Mouse (Mus musculus) kidney, embryonic 15.5 days (tissue): Measurements from ENCODE around the gene Tnfsf15. TPM values are rescaled to one million over a fixed set of nuclear protein-coding genes. Genes with fewer than 3 reads are reported as not detected.
A peak's percentile ranks its signal among the peaks of the same experiment; 100 is the strongest.

Experiments used
- ATAC-seq: fragments of 200-750 bp; cut with Nextera tagmentation; replicated peaks from 2 replicates; pipeline ENCODE4 v1.8.0; 2017; ENCODE audit warnings: moderate TSS enrichment; ENCODE audit not compliant: low FRiP score
- H3K27ac ChIP-seq: fragments of 300-500 bp; sonication (generic); 2 replicates; pipeline ENCODE4 v1.5.1; 2015; ENCODE audit warnings: mild to moderate bottlenecking, inconsistent platforms
- H3K27me3 ChIP-seq: fragments of 300-500 bp; sonication (generic); 2 replicates; pipeline ENCODE4 v1.6.1; 2015; ENCODE audit warnings: inconsistent platforms
- H3K36me3 ChIP-seq: fragments of 300-500 bp; sonication (generic); 2 replicates; pipeline ENCODE4 v1.6.1; 2015; ENCODE audit warnings: inconsistent platforms
- H3K4me1 ChIP-seq: fragments of 300-500 bp; sonication (generic); 2 replicates; pipeline ENCODE4 v1.6.1; 2015; ENCODE audit warnings: inconsistent platforms
- H3K4me2 ChIP-seq: fragments of 300-500 bp; sonication (generic); 2 replicates; pipeline ENCODE4 v1.6.1; 2015; ENCODE audit warnings: moderate library complexity, mild to moderate bottlenecking, inconsistent platforms
- H3K4me3 ChIP-seq: fragments of 300-500 bp; sonication (generic); replicated peaks from 2 replicates; pipeline ENCODE4 v1.5.1; 2015; ENCODE audit warnings: mild to moderate bottlenecking, inconsistent platforms
- H3K9ac ChIP-seq: fragments of 300-500 bp; sonication (generic); 2 replicates; pipeline ENCODE4 v1.6.1; 2015; ENCODE audit warnings: mild to moderate bottlenecking, inconsistent platforms
- H3K9me3 ChIP-seq: fragments of 300-500 bp; sonication (generic); replicated peaks from 2 replicates; pipeline ENCODE4 v1.6.1; 2016; ENCODE audit warnings: inconsistent platforms
- WGBS: fragments of 180-500 bp; shearing (Covaris S2); methylation state at CpG from one replicate; pipeline ENCODE4 v1.1.7; 2015; ENCODE audit warnings: mixed read lengths; 5-methylcytosine and 5-hydroxymethylcytosine counted together
- polyA plus RNA-seq: library from polyadenylated mRNA; unstranded; fragments of >200 nt; fragmentation: Nextera tagmentation; extraction: Ambion mirVana; gene quantifications from 2 replicates; pipeline ENCODE4 v1.2.1, GENCODE M21; 2015

Tnfsf15 gene
- polyA plus RNA-seq, 1 experiment from 2014 or later = 0.92 TPM

GRCm38 (mm10) chr4:63757527-63758154, 12.7 kb upstream of the Tnfsf15 start:
- 85% methylated on average over 6 of the region's 6 CpGs for WGBS
- no peak overlapping the region for H3K27ac ChIP-seq
- no peak overlapping the region for H3K4me2 ChIP-seq
- ATAC-seq = no peak
- H3K4me1 ChIP-seq = peaks cover 22% of the 10 kb centered on the region
- no peaks in the 10 kb centered on the region for H3K9me3 ChIP-seq
- no peak overlapping the region for H3K4me3 ChIP-seq
- 0 out of 2 replicates have a peak, but pooled peaks cover 3% of the 10 kb centered on the region for H3K27me3 ChIP-seq
- no peaks in the 10 kb centered on the region for H3K36me3 ChIP-seq
- no peak overlapping the region for H3K9ac ChIP-seq

- Histone ChIP-seq H3K4me3 (no peak overlapping the region), H3K27me3 (0 out of 2 replicates have a peak, but pooled peaks cover 3% of the 10 kb centered on the region), H3K9me3 (no peaks in the 10 kb centered on the region), H3K27ac (no peak overlapping the region), H3K4me2 (no peak overlapping the region), H3K36me3 (no peaks in the 10 kb centered on the region), H3K9ac (no peak overlapping the region), H3K4me1 (peaks cover 28% of the 10 kb centered on the region)
- ATAC-seq = no peak
- WGBS = 71% methylated on average over 2 of the region's 2 CpGs
Measured at GRCm38 (mm10) chr4:63756072-63756471, 11.2 kb upstream of the Tnfsf15 start.

- Histone ChIP-seq H3K4me3 (no peak overlapping the region), H3K9me3 (no peaks in the 10 kb centered on the region), H3K4me2 (no peak overlapping the region), H3K27me3 (no peaks in the 10 kb centered on the region), H3K4me1 (peaks cover 28% of the 10 kb centered on the region), H3K9ac (no peak overlapping the region), H3K27ac (no peak overlapping the region), H3K36me3 (no peaks in the 10 kb centered on the region)
- 58% methylated on average over 9 of the region's 9 CpGs for WGBS
- peak; percentile 83 for ATAC-seq
Measured at GRCm38 (mm10) chr4:63754467-63755020, 9.6 kb upstream of the Tnfsf15 start.

GRCm38 (mm10) chr4:63753855-63754254, 8.9 kb upstream of the Tnfsf15 start:
- Histone ChIP-seq H3K4me2 (no peak overlapping the region), H3K9me3 (no peaks in the 10 kb centered on the region), H3K27me3 (no peaks in the 10 kb centered on the region), H3K4me3 (no peak overlapping the region), H3K27ac (no peak overlapping the region), H3K4me1 (peaks cover 28% of the 10 kb centered on the region), H3K36me3 (no peaks in the 10 kb centered on the region), H3K9ac (no peak overlapping the region)
- no peak for ATAC-seq
- WGBS = 69% methylated on average over 2 of the region's 2 CpGs

- H3K27ac ChIP-seq = 0 out of 2 replicates have a peak overlapping the region, but pooled peaks have one; percentile 32
- no peak overlapping the region for H3K9ac ChIP-seq
- H3K4me1 ChIP-seq = peaks cover 28% of the 10 kb centered on the region
- no peak overlapping the region for H3K4me3 ChIP-seq
- no peaks in the 10 kb centered on the region for H3K27me3 ChIP-seq
- no peak overlapping the region for H3K4me2 ChIP-seq
- no peaks in the 10 kb centered on the region for H3K9me3 ChIP-seq
- 51% methylated on average over 16 of the region's 16 CpGs for WGBS
- peak; percentile 73 for ATAC-seq
- H3K36me3 ChIP-seq = no peaks in the 10 kb centered on the region
Measured at GRCm38 (mm10) chr4:63752687-63753523, 8.0 kb upstream of the Tnfsf15 start.

GRCm38 (mm10) chr4:63748061-63748730, 3.3 kb upstream of the Tnfsf15 start:
- no peaks in the 10 kb centered on the region for H3K36me3 ChIP-seq
- whole genome bisulfite sequencing = 65% methylated on average over 3 of the region's 3 CpGs
- H3K27me3 ChIP-seq = no peaks in the 10 kb centered on the region
- no peaks in the 10 kb centered on the region for H3K9me3 ChIP-seq
- peaks cover 31% of the 10 kb centered on the region for H3K4me1 ChIP-seq
- H3K27ac ChIP-seq = no peak overlapping the region
- H3K9ac ChIP-seq = no peak overlapping the region
- no peak overlapping the region for H3K4me3 ChIP-seq
- ATAC-seq = no peak
- no peak overlapping the region for H3K4me2 ChIP-seq

GRCm38 (mm10) chr4:63745271-63745670, 358 bp upstream of the Tnfsf15 start:
- no peak overlapping the region for H3K9ac ChIP-seq
- H3K4me3 ChIP-seq = no peak overlapping the region
- no peaks in the 10 kb centered on the region for H3K36me3 ChIP-seq
- WGBS = 55% methylated on average over 6 of the region's 6 CpGs
- peak overlapping the region; percentile 43 for H3K4me2 ChIP-seq
- H3K27me3 ChIP-seq = no peaks in the 10 kb centered on the region
- peak overlapping the region; percentile 72 for H3K27ac ChIP-seq
- peaks cover 36% of the 10 kb centered on the region for H3K4me1 ChIP-seq
- no peak for ATAC-seq
- no peaks in the 10 kb centered on the region for H3K9me3 ChIP-seq

GRCm38 (mm10) chr4:63743660-63744059, 1.3 kb downstream of the Tnfsf15 start:
- Histone ChIP-seq H3K4me2 (0 out of 2 replicates have a peak overlapping the region, but pooled peaks have one; percentile 7), H3K27me3 (no peaks in the 10 kb centered on the region), H3K4me1 (peaks cover 50% of the 10 kb centered on the region), H3K4me3 (no peak overlapping the region), H3K36me3 (no peaks in the 10 kb centered on the region), H3K9ac (no peak overlapping the region), H3K27ac (no peak overlapping the region), H3K9me3 (no peaks in the 10 kb centered on the region)
- WGBS = 24% methylated on average over 1 of the region's 1 CpGs
- ATAC-seq = peak; percentile 79

- no peaks in the 10 kb centered on the region for H3K36me3 ChIP-seq
- no peak overlapping the region for H3K9ac ChIP-seq
- no peaks in the 10 kb centered on the region for H3K9me3 ChIP-seq
- WGBS = 62% methylated on average over 5 of the region's 5 CpGs
- no peaks in the 10 kb centered on the region for H3K27me3 ChIP-seq
- no peak overlapping the region for H3K4me2 ChIP-seq
- ATAC-seq = no peak
- H3K4me3 ChIP-seq = no peak overlapping the region
- no peak overlapping the region for H3K27ac ChIP-seq
- peaks cover 55% of the 10 kb centered on the region for H3K4me1 ChIP-seq
Measured at GRCm38 (mm10) chr4:63742763-63743371, 2.0 kb downstream of the Tnfsf15 start.

- ATAC-seq = no peak
- Histone ChIP-seq H3K27me3 (no peaks in the 10 kb centered on the region), H3K4me3 (no peak overlapping the region), H3K36me3 (no peaks in the 10 kb centered on the region), H3K4me2 (no peak overlapping the region), H3K4me1 (peaks cover 55% of the 10 kb centered on the region), H3K9me3 (no peaks in the 10 kb centered on the region), H3K27ac (no peak overlapping the region), H3K9ac (no peak overlapping the region)
- WGBS = 48% methylated on average over 7 of the region's 7 CpGs
Measured at GRCm38 (mm10) chr4:63742101-63742500, 2.8 kb downstream of the Tnfsf15 start.

- ATAC-seq = no peak
- H3K27me3 ChIP-seq = no peaks in the 10 kb centered on the region
- no peaks in the 10 kb centered on the region for H3K9me3 ChIP-seq
- no peak overlapping the region for H3K9ac ChIP-seq
- WGBS = 89% methylated on average over 4 of the region's 4 CpGs
- H3K4me1 ChIP-seq = peaks cover 55% of the 10 kb centered on the region
- H3K27ac ChIP-seq = no peak overlapping the region
- H3K4me3 ChIP-seq = no peak overlapping the region
- no peaks in the 10 kb centered on the region for H3K36me3 ChIP-seq
- H3K4me2 ChIP-seq = no peak overlapping the region
Measured at GRCm38 (mm10) chr4:63740761-63741160, 4.2 kb downstream of the Tnfsf15 start.
